Mouse (Mus musculus) kidney, adult 2 months (tissue): Measurements from ENCODE around the gene Tgm2.

Experiments
- CTCF ChIP-seq: fragments of 200-500 bp; conservative IDR thresholded peaks from 2 replicates; pipeline ENCODE4 v1.5.1; 2011; ENCODE audit warnings: low read depth, mild to moderate bottlenecking, control low read depth, low read length, moderate library complexity, mixed read lengths; ENCODE audit not compliant: insufficient read depth, insufficient read length
- POLR2A ChIP-seq: fragments of 200-500 bp; IDR thresholded peaks from one replicate; pipeline ENCODE4 v1.6.1; 2011; ENCODE audit warnings: low read depth, low read length, control low read depth

- TF ChIP-seq CTCF, result no peak
- TF ChIP-seq POLR2A, result no peak
Observed at GRCm38 (mm10) chr2:158178139-158178538, 31.9 kb upstream of the Tgm2 start.
